ENCODE assay signal across 1 mouse cellular context in genomic region chr11:78980083-78980634, GRCm38 (mm10).
TF ChIP-seq lines count a peak whose summit lies in the region.

No protein-coding gene starts in this region.

TF ChIP-seq in MEL, 35 proteins besides CTCF, POLR2A, EP300 and RAD21 (continued from another document):
- peak; percentile 99 for TF ChIP-seq GATA1 (IDR thresholded peaks at IDR 0.05; ENCODE audit: low read depth, low read length)
- TF ChIP-seq KAT2A (conservative IDR thresholded peaks at IDR 0.05; ENCODE audit: low read depth, low read length), result peak; percentile 26; the same call in 1 of the 2 replicates
- TF ChIP-seq CHD1 (IDR thresholded peaks at IDR 0.05; ENCODE audit: low read depth, low read length), result 0 out of 2 replicates have a peak, but pooled peaks have one; percentile 71
- TF ChIP-seq RCOR1 (IDR thresholded peaks at IDR 0.05; ENCODE audit: low read depth, low read length), result peak; percentile 84
- no peak for TF ChIP-seq UBTF (IDR thresholded peaks at IDR 0.05; ENCODE audit: borderline replicate concordance, insufficient read depth, low read depth, low read length)
- peak; percentile 93 for TF ChIP-seq ETS1 (IDR thresholded peaks at IDR 0.05; ENCODE audit: low read depth, low read length)
- TF ChIP-seq USF1 (IDR thresholded peaks at IDR 0.05; ENCODE audit: low read depth, low read length), result no peak
- no peak for TF ChIP-seq ELF1 (IDR thresholded peaks at IDR 0.05; ENCODE audit: low read depth, low read length)
- TF ChIP-seq SIN3A (IDR thresholded peaks at IDR 0.05; ENCODE audit: low read length), result peak; percentile 86
